Mouse (Mus musculus) cerebellum, adult (tissue): ENCODE results near the gene Tspan15.

Experiments used
- ATAC-seq: cut with Nextera tagmentation; 2 replicates; pipeline ENCODE4 v1.9.2; 2017; ENCODE audit warnings: mild to moderate bottlenecking, moderate library complexity, mixed read lengths; ENCODE audit not compliant: insufficient number of reproducible peaks, low FRiP score, low TSS enrichment

Tspan15 gene

DNA sequence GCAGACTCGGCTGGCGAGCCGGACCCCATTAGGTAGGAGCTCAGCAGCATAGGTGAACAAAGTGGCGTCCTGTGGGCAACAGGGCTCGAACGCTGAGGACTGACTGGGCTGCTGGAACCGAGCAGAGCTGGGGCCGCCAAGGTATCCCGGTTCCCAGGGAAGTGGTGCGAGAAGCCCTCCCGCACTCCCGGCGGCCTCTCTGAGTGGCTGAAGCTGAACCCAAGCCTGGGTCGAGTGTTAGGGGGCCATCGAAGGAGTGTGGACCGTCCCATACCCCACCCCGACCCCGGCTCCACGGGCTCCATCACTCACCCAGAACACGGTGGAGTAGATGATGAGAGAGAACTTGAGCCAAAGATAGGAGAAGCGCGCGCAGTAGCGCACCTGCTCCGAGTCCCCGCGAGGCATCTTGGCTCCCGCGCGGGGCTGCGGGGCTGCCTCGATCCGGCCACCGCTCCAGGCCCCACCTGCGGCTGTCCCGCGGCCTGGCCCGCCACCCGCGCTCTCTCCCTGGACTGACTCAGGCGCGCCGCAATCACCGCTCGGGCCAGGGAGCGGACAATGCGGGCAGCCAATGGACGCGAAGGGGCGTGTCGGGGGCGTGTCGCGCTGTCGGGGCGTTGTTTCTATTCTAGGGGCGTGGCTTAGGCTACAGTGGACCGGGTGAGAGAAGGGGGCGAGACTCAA, at the start of gene Tspan15:
TSS of gene Tspan15 (minus strand) at position 544 of the 687 bp plus-strand sequence.
- ATAC-seq = peak; percentile 93

- no peak for ATAC-seq
These were observed 48.6 kb upstream of the Tspan15 start for GRCm38 (mm10) chr10:62279671-62280070.

DNA sequence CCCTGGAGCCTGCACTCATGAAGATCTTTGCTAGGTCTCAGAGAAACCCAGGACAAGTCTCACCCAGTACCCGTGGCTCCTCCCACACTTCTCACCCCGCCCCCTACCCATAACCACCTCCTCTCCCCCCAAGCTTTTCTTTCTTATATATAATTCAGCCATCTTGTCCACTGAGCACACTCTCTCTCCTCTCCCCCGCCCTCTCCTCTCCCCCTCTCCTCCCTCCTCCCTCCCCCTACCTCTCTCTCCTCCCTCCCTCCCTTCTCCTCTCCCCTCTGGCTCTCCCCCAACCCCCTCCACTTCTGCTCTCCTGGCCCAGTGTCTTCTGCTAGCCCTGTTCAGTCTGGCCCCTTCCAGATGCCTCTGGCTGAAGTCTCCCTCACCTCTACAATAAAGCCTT, 48.0 kb upstream of the Tspan15 start:
- no peak for ATAC-seq

DNA sequence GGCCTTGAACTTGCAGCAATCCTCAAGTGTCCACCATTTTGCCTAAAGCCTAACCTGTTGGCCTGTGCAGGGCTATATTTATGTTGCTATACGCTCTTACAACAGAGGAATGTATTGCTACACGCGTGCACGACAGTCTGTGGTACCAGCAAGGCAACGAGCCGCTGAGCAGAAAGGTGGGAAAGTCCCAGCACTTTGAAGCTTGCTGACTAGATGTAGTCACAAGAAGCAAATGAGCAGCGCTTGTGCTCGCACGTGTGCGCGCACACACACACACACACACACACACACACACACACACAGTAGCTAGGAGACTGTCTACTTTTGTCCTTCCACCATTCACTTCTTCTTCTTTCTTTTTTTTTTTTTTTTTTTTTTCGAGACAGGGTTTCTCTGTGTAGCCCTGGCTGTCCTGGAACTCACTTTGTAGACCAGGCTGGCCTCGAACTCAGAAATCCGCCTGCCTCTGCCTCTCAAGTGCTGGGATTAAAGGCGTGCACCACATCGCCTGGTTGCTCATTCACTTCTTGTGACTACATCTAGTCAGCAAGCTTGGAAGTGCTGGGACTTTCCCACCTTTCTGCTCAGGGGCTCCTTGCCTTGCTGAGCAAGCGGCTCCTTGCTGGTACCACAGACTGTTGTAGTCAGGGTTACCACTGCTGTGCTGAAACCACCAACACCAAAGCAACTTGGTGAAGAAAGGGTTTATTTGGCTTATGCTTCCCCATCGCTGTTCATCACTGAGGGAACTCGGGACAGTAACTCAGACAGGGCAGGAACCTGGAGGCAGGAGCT, 46.6 kb upstream of the Tspan15 start:
- ATAC-seq = no peak

GRCm38 (mm10) chr10:62275235-62275634, 44.2 kb upstream of the Tspan15 start:
- peak; percentile 59; the same call in 1 of the 2 replicates for ATAC-seq

DNA sequence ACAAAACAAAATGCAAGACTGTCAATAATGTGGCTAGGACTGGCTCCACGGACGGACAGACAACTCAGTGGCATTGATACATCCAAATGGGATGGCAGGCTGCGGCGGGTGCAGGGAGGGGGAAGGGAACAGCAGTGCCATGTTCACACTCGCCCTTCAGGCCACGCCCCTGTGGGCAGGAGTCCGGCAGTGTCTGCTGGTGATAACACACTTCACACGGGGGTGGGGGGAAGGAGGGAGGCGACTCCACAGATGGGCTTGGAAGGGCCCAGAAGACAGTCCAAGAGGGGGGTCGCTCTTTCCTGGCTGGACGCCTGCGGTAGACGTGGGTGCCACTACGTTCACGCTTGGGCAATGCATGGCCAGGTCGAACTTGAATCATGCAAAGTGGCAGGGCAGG, 38.2 kb upstream of the Tspan15 start:
- no peak for ATAC-seq

DNA sequence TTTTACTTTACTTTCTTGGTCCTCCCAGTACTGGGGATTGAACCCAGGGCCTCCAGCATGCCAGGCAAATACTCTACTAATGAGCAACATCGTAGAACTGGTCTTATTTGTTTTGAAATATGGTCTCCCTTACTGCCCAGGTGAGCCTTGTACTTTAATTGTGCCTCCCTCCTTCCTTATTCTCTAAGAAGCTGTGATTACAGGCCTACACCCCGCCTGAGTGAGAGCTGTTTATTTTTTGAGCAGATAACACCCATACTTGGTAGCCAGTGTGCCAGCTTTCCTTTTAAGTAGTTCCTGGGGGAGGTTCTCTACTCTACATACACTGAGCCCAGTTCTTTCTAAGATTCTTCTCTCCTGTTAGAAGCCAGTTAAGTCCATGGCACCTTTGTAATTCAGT, 33.2 kb upstream of the Tspan15 start:
- no peak for ATAC-seq

DNA sequence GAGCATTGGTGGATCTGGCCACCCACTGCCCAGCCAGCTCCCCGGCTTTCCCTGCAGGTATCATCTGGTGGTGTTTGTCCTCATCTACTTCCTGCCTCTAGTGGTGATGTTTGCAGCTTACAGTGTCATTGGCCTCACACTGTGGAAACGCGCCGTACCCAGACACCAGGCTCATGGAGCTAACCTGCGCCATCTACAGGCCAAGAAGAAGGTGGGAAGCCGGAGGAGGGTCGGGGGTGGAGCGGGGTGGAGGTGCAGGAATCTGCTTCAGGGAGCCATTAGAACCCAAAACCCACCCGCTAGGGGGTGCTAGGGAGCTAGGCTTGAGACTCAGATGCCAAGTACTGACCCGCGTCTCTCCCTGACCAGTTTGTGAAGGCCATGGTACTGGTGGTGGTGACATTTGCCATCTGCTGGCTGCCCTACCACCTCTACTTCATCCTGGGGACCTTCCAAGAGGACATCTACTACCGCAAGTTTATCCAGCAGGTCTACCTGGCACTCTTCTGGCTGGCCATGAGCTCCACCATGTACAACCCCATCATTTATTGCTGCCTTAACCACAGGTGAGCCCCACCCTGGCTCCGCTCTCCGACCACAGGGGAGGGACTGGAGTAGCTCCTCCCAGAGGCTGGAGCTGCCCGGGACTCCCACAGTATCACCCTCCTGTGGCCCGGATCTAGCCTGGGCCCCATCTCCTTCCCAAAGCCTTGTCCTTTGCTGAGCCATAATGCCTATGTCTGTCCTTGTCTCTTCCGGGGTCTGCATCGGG, 30.2 kb upstream of the Tspan15 start:
- peak; percentile 88 for ATAC-seq

GRCm38 (mm10) chr10:62258298-62258697, 27.2 kb upstream of the Tspan15 start:
- no peak for ATAC-seq

GRCm38 (mm10) chr10:62252496-62253235, 21.6 kb upstream of the Tspan15 start:
- ATAC-seq = no peak

DNA sequence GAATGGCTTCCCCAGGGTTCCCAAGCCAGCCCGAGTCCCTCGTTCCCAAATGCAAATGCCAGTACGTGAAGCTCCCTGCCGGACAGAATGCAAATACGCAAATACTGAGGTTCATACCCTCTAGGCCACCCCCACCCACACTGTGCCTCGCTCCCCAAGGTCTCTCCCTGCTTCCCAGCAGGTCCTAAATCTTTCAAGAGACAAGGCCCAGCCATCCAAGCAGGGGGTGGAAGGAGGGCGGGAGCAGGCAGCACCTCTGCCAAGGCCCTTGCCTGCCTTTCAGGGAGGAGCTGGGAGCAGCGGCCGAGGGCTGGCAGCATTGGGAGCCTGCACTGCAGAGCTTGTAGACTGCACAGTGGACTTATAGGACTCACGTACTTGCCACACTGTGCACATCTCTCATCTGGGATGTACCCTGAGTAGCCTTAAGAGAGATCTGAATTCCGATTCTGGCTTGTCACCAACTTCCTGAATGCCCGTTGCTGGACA, 21.0 kb upstream of the Tspan15 start, which contains the start of gene Tacr2:
TSS of gene Tacr2 (plus strand) at position 439 of the 489 bp plus-strand sequence.
- no peak for ATAC-seq

- no peak for ATAC-seq
These were observed 16.8 kb upstream of the Tspan15 start for GRCm38 (mm10) chr10:62247815-62248214.

GRCm38 (mm10) chr10:62247156-62247555, 16.1 kb upstream of the Tspan15 start:
- ATAC-seq = no peak

GRCm38 (mm10) chr10:62244067-62244466, 13.0 kb upstream of the Tspan15 start:
- ATAC-seq = no peak

DNA sequence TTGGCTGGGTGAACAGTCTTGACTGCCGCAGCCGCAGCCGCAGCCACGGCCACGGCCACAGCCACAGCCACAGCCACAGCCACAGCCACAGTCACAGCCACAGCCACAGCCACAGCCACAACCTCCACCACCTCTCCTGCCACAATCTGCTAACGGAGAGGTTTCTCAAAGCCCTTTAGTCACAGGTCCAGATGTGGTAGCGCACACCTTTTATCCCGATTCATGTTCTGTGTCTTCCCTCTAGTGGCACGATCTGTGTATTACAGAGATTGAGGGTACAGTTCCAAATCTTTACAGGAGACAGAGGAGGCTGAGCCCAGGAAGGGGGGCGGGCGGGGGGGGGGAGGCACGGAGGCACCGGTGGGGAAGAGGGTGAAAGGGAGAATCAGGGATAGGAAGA, 11.8 kb upstream of the Tspan15 start:
- ATAC-seq = no peak

GRCm38 (mm10) chr10:62242358-62242757, 11.3 kb upstream of the Tspan15 start:
- no peak for ATAC-seq

DNA sequence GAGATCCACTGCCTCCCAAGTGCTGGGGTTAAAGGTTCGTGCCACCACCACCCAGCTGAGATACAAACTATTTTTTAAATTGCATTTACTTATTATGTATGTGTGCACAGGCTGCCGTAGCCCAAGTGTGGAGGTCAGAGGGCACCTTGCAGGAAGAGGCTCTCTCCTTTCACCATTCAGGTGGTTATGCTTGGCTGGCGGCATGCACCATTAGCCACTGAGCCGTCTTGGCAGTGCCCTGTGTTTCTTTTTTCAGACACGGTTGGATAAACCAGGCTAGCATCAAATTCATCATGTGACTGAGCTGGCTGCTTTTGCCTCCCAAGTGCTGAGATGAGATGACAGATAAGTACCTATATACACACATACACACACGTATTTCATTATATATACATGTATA, 8.2 kb upstream of the Tspan15 start:
- no peak for ATAC-seq

DNA sequence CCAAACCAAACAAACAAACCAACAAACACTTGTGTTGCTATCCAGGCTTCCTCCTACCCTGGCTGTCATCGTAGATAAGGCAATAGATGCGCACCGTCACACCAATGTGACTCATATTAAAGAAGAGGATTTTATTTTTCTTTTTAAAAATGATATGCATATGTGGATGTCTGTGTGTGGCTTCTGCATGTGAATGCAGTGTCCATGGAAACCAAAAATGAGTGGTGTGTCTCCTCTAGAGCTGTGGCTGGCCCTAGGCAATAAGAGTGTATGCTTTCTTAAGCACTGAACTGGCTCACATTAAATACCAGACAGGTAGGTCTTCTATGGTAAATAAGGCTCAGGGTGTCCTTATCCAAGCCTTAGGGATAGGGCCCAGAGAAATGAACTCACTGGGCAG, 7.6 kb upstream of the Tspan15 start:
- no peak for ATAC-seq

GRCm38 (mm10) chr10:62237205-62237604, 6.2 kb upstream of the Tspan15 start:
- ATAC-seq = no peak

DNA sequence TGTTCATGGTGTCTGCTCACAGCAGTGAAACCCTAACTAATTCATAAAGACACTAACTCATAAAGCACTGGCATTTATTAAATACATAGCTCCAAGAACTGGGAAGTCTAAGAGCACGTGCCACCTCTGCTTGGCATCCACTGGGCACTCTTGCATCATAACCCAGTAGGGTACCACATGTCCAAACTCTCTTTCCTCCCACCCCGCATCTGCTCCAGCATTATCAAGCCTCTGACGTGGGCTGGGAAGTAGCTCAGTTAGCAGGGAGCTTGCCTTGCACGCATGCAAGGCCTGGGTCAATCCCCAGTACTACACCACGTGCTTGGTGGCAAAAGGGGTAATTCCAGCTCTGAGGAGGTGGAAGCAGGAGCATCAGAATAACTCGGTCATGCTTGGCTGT, 5.1 kb upstream of the Tspan15 start:
- ATAC-seq = no peak
